Mouse (Mus musculus) liver, embryonic 14.5 days (tissue): ENCODE data around the gene Il1rl2.

Experiments
- CTCF ChIP-seq: IDR thresholded peaks from 2 replicates; pipeline ENCODE4 v1.5.1; 2016; ENCODE audit warnings: antibody characterized with exemption, low read depth, control low read depth
- EP300 ChIP-seq: IDR thresholded peaks from 2 replicates; pipeline ENCODE4 v1.6.1; 2016; ENCODE audit warnings: antibody characterized with exemption, low read depth

GRCm38 (mm10) chr1:40355431-40355843 lies 31.0 kb downstream of the Il1rl2 start:
- TF ChIP-seq CTCF (no peak), EP300 (no peak)
